Mouse (Mus musculus) layer of hippocampus, adult 11-12 months (tissue): ENCODE results near the gene Tdrd1.
A peak's percentile ranks its signal among the peaks of the same experiment; 100 is the strongest.
"Not testable (repeated sequence)": the region's sequence is repeated elsewhere in the genome, so short reads cannot be mapped to it uniquely, and the experiment has no call there.

Experiments used
- DNase-seq: peaks from one replicate; pipeline ENCODE4 v3.0.0; 2022; ENCODE audit warnings: low spot score

The Tdrd1 gene

DNA sequence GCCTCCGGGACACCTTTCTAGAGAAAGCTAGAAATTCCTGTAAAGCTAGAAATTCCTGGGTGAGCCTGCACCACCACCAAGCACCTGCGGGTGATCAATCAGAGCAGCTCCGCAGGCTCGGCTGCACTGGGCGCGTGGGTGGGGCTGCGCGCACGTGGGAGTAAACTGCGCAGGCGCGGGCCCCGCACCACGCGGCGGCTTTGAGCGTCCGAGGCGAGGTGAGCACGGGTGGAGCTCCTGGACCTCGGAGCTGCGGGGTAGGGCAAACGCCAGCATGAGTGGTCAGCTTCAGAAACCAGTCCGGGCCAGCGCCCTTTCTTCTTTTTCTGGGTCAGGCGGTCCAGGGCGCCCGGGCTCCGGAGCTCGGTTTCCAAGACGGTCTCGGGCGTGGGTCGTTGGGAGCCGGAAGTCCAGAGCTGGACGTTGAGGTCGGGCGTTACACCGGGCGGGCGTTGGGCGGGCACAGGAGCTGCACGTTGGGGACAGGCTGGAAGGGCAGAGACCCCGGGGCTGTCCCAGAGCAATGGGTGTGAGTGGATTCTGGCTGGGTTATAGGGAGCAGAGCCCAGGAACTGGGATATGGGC is at the start of gene Tdrd1:
Gene Tdrd1, plus strand, starts transcription at position 163 of the 585 bp plus-strand sequence.
- DNase-seq: no peak

DNA sequence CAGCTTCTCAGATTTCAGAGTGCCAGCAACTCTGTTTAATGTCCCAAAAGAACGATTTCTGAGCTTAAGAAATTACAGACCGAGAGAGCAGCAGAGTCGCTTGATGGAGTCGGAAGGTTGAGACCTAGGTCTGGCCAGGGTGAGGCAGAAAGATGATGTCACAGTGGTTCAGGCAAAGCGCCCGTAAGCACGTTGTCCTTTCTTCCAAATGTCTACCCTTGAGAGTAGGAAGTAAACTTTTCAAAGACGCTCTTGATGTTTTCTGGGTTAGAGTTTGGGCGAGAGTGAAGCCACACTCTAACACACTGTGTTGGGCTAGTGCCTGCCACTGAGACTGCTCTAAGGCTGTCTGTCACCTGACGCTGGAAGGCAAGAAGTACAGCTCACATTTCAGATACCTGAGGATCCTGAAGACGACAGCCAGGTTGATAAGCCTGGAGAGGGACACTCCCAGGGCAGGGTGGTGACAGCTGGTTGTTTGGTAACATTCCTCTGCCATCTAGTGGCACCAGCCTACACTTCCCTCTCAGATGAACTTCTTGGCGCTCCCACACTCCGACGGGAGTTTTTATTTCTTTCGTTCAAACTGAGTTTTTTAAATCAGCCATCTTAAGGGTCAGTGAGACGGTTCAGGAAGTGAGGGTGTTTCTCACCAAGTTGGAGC is 49.2 kb upstream of the Tdrd1 start:
- DNase-seq: peak; percentile 55

DNA sequence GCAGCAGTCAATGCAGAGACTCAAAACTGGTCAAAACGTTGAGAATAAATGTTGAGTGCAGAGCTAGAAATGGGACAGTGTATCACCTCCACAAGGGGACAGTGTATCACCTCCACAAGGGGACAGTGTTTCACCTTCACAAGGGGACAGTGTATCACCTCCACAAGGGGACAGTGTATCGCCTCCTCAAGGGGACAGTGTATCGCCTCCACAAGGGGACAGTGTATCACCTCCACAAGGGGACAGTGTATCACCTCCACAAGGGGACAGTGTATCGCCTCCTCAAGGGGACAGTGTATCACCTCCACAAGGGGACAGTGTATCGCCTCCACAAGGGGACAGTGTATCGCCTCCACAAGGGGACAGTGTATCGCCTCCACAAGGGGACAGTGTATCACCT is 47.5 kb upstream of the Tdrd1 start:
- DNase-seq: not testable (repeated sequence)

DNA sequence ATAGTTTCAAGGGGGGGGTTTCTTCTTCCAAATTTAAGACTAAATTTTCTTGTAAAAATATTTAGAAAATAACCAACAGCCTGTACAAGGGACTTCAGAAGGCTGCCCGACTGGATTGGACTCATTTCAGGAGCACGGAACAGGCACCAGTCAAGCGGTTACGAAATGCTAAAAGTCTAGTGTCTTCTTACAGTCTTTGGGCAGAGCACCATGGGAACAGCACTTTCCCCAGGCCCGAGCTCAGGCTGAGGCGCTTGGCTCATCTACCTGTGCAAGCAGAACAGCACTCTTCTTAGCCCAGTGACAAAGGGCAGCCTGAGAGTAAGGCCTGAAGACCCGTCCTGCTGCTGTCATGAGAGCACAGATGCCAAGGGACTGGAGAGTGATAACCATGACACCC is 38.1 kb upstream of the Tdrd1 start:
- DNase-seq: no peak

DNA sequence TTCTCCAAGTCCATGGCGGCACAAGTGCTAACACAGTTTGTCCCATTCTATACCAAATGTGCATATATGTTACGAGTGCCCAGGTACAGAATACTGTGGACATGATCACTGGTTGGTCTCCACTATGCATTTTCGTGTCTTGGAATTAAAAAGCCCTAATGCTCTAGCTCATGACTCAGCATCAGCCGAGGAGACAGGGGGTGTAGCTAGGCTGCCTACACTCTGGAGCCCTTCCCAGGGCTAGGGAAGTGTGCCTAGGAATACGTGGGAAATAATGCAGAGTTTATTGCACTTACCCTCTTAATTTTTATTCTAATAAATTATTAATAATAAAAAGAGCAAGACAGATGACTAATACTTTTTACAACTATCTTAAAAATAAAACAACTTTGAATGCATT is 37.1 kb upstream of the Tdrd1 start:
- no peak for DNase-seq

DNA sequence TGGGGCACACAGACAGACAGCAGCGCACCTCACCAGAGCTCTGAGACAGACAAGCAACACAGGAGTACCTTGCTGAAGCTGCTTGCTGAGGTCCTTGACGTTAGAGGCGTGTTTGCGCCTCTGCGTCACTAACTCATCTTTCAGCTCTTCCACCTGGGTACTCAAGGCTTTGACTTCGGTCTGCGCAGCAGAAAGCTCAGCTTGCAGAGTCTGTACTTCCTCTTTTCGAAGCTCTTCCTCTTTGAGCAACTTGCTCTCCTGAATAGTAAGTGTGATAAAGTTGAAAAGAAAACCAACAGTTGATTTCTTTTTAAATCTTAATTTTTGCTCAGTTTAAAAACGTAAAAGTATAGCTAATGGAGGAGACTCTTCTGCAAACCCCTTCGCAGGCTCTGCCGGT is 28.6 kb upstream of the Tdrd1 start:
- DNase-seq: no peak

DNA sequence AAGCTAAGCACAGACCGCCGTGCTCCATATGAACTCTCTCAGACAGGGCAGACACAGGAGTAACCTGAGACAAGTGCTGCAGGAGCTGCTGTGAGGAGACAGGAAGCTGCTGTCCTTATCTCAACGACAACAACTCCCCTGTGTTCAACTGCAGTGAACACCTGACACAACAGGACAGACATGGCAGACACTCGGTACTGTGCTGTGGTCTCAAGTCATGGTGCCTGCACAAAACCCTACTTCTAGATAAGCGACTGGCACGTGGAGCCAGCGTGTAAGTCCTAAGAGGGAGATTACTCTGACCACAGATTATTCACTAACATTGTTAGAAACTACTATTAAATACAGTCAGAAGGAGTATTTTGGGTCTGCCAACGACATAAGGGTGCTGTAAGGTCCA is 25.8 kb upstream of the Tdrd1 start:
- DNase-seq: no peak

DNA sequence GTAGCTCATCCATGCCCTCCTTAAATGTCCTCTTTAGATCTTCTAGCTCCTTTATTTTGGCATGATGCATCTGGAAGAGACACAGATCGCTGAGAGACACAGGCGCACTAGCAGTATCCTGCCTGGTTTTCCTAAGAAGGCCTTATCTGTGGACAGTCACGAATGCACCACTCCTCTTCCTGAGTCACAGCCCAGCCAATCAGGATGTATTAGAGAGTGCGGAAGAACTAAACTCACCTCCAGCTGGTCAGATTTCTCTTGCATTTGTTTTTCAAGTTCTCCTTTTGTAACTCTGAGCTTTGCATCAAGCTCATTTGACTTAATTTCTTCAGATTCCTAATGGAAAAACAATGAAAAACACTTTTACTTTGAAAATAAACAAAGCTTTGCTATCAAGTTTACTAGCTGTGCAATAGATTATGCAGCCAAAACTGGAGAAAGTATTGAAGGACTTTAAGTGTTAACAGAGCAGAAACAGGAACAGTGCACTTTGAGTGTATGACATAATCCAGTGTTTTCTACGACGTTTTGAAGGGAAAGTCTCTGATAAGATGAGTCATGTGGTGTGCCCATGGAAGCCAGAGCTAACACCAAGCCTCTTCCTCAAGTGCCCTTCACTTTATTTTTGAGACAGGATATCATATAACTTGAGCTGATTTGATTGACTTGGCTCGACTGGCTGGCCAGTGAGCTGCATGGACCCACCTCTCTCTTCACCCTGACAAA is 24.9 kb upstream of the Tdrd1 start:
- DNase-seq: no peak

DNA sequence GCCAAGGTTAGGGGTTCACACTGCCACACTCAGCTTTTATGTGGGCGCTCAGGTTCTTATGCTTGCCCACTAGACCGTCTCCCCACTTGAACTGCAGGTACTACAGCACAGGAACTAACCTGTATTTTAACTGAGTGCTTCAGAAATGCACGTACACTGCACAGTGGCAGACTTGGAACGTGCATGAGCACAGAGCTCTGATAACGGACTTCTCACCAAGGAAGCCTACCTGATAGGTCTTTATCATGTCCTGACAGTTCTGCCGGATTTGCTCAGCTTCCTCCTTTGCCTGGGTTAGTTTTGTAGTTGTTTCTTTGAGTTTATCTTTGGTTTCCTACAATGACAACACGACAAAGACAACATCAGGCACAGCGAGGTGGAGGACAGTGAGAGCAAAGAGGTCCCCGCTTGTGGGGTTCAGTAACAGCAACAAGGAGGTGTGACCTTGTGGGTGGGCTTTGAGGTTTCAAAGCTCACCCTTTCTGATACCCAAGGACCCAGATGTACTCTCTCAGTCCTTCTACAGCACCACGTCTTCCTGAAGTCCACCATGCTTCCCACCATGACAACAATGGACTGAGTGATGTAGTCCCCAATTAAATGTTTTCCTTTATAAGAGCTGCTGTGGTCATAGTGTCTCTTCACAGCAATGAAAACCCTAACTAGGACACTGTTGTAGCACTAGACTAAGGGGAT is 24.2 kb upstream of the Tdrd1 start:
- DNase-seq: no peak

DNA sequence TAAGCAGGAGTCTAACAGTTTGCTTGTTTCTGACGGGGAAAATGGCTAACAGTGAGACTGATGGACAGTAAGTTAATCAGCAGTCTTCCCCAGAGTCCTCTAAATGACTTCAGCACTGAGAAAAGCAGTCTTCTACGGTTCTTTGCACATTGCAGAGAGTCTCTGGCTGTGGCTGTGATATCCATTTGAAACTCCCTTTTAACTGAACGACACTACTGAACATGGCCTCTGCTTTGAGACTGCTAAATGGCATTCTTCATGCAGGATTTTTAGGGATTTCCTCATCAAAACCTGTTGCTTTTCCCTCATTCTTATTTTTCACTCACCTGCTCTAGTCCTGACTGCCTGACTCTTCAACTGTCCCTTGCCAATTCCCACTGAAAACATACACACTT is 23.7 kb upstream of the Tdrd1 start:
- no peak for DNase-seq

DNA sequence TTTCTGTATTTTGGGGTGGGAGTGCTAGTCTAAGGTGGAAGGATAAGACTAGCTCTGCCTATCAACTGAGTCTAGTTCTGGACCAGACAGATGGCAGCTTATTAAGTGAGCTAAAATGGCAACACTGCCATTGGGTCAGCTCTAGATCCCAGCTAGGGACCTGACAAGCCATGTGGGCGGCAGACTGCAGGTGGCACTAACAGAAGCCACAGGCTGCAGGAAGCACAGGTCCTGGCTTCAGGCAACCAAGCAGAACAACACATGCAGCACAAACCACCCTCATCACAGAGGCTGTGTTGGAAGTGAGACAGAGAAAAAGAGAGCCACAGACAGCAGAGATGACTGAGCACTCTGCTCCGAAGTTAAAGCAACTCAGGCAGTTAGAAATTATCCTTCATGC is 20.6 kb upstream of the Tdrd1 start:
- DNase-seq: no peak

DNA sequence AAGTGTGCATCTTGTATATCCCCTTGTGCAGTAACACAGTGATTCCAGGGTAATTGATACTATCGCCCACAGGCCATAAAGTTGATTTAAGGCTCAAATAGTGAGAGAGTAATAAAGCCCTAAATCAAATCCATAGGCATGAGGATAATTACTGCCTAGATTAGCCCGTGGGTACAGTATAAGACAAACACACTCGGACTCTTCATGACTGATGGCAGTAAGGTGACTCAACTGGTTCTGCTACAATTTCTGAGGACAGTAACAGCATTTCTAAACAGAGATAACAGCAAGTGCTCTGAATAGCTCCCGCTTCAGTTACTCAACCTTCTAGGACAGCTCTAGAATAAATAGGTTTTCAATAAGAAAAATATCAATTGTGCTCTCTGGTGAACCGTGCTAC is 18.9 kb upstream of the Tdrd1 start:
- DNase-seq: no peak

DNA sequence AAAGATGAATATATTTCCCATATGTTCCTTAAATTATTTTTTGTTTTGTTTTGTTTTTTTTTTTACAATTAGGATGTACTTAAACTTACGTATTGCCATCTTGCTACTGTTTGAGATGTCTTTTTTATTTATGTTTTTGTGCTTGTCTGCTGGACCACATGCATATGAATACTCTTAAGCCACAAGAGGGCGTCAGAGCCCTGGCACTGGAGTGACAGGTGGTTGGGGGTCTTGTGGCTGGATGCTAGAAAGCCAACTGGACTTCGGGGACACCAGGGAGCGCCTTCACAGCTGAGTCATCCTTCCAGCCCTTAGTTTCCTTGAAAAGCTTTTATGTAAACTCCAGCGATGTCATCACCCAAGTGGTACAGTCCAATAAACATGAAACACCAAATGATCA is 17.2 kb upstream of the Tdrd1 start:
- no peak for DNase-seq

DNA sequence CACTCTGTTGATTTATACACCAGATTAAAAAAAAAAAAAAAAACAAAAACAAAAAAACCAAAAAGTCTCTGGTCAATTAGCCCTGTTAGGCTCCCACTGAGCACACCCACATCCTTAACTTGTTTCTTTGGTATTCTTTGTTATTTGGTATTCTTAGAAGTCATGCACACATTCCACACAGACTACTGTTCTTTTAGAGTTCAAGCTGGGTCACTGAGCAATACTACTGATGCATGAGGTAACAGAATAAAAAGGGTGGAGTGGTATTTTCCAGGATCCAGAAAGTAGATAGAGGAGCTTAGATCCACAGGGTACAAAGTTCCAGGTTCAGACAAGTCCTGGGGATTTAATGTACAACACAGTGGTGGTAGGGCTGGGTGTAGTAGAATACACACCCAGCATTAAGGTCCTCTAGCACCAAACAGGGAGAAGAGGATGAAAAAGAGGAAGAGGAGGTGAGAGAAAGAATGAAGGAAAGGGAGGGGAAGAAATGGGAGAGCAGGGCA is 15.3 kb upstream of the Tdrd1 start:
- DNase-seq: no peak

DNA sequence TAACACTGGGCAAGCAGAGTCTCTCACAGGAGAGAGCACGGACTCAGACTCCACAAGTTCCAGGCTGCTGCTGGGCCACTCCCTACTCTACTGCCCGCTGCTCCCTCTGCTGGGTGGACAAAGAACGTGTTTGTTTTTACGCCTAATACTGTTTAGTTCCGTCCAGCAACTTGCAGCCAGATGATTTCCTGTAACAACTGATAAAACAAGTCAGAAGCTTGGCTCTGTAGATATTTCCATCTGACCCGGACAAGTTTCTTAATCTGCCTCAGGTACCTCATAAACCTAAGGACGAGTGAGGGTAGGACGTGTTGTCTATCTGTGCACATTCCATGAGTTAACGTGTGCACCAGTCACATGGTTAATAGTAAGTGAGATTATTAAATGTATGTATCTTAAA is 14.4 kb upstream of the Tdrd1 start:
- DNase-seq: peak; percentile 28

DNA sequence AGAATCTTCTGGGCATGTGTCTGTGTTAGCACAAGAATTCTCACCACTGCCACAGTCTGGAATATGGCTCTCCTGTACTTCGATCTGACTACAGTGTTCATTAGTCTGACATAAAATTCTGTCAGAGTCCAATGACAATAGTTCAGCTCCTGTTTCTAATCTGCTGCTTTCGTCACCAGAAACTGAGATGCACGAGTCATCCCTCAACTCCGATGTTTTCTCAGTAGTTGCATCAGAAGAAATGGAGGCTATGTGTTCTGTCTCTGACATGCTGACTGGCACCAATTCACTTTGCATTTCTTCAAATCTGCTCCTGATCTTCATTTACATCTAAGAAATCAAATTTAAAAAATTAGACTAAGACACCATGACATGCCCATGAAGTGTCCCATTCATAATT is 12.6 kb upstream of the Tdrd1 start:
- no peak for DNase-seq

DNA sequence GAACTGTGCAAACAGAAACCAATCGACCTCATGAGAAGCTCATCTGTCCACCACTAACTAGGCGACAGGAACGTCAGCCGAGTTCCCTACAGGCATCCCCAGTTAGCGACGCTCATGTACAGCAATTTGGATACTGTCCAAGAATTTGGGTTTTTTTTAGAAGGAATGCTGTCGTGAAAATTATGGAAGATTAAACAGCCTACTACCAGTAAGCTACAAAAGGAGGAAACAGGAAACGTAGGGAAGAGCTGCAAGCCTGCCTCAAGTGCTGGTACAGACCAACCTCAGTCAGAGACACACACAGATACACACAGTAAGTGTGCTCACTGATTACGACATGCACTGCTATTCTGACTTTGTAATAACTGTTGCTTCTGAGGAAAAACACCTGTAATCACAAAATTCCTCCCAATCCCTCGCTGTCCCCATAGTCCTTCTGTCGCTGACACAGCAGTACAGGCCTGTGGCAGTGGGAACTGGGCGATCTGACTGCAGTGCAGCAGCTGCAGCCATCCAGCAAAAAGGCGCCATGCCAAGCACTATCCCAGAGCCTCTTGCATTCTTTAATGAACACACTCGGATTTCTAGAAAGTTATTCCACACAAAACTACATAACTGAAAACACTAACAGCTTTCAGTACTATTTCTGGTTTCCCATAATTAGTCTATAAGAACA is 8.0 kb upstream of the Tdrd1 start:
- DNase-seq: no peak

DNA sequence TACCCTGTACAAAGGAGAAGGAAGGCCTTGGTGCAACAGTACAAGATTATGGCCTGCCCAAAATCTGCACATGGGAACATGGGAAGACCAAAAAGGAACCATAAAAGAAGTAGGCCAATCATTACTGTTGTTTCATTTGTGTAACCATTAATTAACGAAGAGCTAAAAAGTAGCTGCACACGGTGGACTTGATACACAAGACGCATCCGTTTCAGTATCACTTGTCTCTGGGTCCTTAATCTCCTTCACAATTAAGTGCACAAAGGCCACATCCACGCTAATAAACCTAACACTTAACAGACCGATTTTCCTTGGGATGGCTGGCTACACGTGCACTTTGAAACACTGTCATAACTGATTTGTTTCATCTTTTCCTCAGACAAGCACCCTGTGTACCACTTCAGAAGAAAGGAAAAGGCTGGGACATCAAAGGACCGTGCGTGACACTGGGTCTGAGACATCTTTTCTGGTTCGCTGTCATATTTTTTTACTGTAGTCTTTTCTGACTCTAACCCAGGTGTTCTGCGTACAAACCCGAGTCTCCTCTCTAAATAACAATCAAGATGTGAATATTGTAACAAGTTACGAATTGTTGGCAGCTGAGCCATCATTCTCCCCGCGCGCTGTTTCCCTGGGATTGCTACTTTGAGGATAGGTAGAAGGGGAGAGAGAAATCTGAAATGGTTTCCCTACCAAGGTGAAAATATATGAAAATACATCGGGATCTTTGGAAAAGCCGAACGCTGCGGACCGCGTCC is 4.8 kb upstream of the Tdrd1 start:
- DNase-seq: no peak

DNA sequence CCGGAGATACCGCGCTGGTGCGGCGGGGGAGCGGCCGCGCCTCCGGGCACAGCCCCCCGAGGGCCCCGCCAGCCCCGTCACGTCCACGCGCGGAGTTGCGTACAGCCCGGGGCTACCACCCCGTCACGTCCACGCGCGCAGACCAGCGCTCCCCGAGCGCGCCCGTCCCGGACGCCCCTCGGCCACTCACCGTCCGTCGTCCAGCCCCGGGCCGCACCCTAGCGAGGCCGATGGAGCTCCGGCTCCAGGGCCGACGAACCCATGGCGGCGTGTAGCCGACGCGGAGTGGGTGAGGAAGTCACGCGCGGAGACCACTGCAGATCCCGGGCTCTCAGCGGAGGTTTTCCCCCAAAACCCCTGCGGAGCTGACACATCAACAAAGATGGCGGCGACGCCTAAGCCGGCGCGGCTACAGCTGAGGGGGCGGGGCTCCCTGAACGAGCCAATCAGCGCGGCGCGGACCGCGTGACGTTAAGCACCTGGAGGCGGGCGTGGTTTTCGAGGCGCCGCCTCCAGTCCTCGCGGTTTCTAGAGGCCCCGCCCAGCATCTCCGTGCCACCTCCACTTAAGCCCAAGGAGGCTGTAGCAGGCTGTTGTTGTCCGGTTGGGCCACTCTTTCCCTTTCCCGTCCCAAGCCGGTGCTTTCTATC is 4.1 kb upstream of the Tdrd1 start, which contains the start of gene Ccdc186:
Gene Ccdc186, minus strand, starts transcription at position 393 of the 650 bp plus-strand sequence.
- peak; percentile 97 for DNase-seq

DNA sequence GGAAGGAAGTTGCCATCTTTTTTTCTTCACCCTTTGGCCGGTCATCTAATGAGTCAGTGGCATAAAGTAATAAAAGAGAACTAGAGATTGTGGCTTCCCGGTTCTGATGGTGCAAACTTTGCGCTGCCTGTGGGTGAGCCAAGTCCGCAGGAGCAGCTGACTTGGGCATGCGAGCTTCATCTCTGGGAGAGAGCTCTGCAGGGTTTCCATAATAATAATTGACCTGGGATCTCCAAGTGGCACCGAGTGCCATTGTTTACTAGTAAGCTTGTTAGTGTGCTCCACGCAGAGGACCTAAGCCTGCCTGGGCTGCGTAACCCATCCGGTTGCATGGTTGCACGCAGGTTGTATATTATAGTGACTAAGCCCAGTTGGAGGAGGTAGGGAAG is 3.6 kb upstream of the Tdrd1 start:
- no peak for DNase-seq

DNA sequence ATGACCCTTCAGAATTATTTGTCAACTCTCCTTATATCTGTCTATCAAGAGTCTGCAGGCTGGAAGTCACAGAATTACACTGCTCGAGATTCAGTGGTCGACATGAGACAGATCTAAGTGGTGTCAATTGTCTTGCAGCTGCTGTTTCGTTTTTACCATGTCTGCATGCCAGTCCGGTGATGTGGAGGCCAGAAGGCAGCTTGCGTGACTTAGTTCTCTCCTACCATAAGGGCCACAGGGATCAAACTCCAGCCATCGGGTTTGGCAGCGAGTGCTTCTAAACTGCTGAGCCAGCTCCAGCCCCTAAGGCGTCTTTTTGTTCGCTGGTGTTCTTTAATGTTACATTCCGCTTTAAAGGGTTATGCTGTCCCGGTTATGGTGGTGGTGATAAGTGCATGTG is 2.3 kb downstream of the Tdrd1 start:
- no peak for DNase-seq
